Mouse (Mus musculus) forebrain, postnatal 0 days (tissue): ENCODE data around the gene Snrnp48. TPM values are rescaled to one million over a fixed set of nuclear protein-coding genes. Genes with fewer than 3 reads are reported as not detected.

Source experiments
- ATAC-seq: fragments of 200-750 bp; cut with Nextera tagmentation; 2 replicates; pipeline ENCODE4 v1.8.0; 2017; ENCODE audit warnings: mild to moderate bottlenecking, moderate library complexity
- DNase-seq: peaks from one replicate; pipeline ENCODE4 v3.0.0-alpha.2; 2015
- H3K27ac ChIP-seq: fragments of 300-500 bp; sonication (generic); 2 replicates; pipeline ENCODE4 v1.5.1; 2014; ENCODE audit warnings: low read depth, mild to moderate bottlenecking, antibody characterized with exemption, low read length, moderate library complexity, mixed read lengths
- H3K27me3 ChIP-seq: fragments of 300-500 bp; sonication (generic); 2 replicates; pipeline ENCODE4 v1.6.1; 2014; ENCODE audit warnings: mild to moderate bottlenecking, low read length, mixed read lengths; ENCODE audit not compliant: insufficient read depth
- H3K36me3 ChIP-seq: fragments of 300-500 bp; sonication (generic); 2 replicates; pipeline ENCODE4 v1.6.1; 2014; ENCODE audit warnings: mild to moderate bottlenecking, moderate library complexity; ENCODE audit not compliant: insufficient read depth
- H3K4me1 ChIP-seq: fragments of 300-500 bp; sonication (generic); 2 replicates; pipeline ENCODE4 v1.6.1; 2014; ENCODE audit warnings: antibody characterized with exemption; ENCODE audit not compliant: insufficient read depth
- H3K4me2 ChIP-seq: fragments of 300-500 bp; sonication (generic); 2 replicates; pipeline ENCODE4 v1.6.1; 2014; ENCODE audit warnings: low read depth, mild to moderate bottlenecking, moderate library complexity
- H3K4me3 ChIP-seq: fragments of 300-500 bp; sonication (generic); 2 replicates; pipeline ENCODE4 v1.5.1; 2014; ENCODE audit warnings: low read depth, low read length, mixed read lengths
- H3K9ac ChIP-seq: fragments of 300-500 bp; sonication (generic); 2 replicates; pipeline ENCODE4 v1.6.1; 2014; ENCODE audit warnings: mild to moderate bottlenecking
- H3K9me3 ChIP-seq: fragments of 300-500 bp; sonication (generic); 2 replicates; pipeline ENCODE4 v1.6.1; 2016; ENCODE audit warnings: low read length
- CTCF ChIP-seq: sonication (generic); IDR thresholded peaks from 2 replicates; pipeline ENCODE4 v1.5.1; 2016; ENCODE audit warnings: antibody characterized with exemption, control low read depth, low read depth
- WGBS: fragments of 180-500 bp; shearing (Covaris S2); extraction: QIAGEN DNeasy Blood & Tissue Kit; methylation state at CpG from one replicate; pipeline ENCODE4 v1.1.7; 2014; 5-methylcytosine and 5-hydroxymethylcytosine counted together
- polyA plus RNA-seq: library from polyadenylated mRNA; unstranded; fragments of >200 nt; fragmentation: Nextera tagmentation; extraction: Ambion mirVana; gene quantifications from 2 replicates; pipeline ENCODE4 v1.2.1, GENCODE M21; 2015
- total RNA-seq: library from RNA; depleted of rRNA; stranded (reverse); fragments of >200 nt; gene quantifications from 2 replicates; pipeline ENCODE4 v1.2.3, GENCODE M21; 2014

Gene Snrnp48
- total and polyA plus RNA-seq, 2 experiments from 2014 or later: 16.9 to 17.1 TPM

DNA sequence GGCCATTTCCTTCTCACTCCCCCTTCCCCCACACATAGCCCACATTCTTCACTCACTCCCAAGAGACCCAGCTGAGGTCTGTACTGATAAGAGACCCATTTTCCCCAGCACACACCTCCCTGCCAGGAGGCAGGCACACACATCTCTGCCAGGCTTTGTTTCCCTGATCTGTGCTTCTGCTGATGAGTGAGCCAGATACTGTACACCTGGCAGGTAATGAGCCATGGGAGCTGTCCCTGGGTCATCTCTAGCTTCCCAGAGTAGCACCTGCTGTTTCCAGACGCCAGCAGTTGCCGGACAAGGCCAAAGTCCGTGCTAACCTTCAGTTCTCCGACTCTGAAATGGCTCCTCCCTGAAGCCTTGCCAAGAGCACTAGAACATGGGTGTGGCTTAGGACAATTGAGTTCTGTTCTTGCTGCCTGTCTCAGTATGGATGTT lies 34.0 kb upstream of the Snrnp48 start:
- 66% methylated on average over 4 of the region's 4 CpGs for WGBS
- no peak overlapping the region for H3K4me2 ChIP-seq
- H3K36me3 ChIP-seq: no peaks in the 10 kb centered on the region
- no peak overlapping the region for H3K27ac ChIP-seq
- ATAC-seq: no peak
- H3K27me3 ChIP-seq: no peaks in the 10 kb centered on the region
- no peak for TF ChIP-seq CTCF
- H3K4me1 ChIP-seq: no peaks in the 10 kb centered on the region
- no peak for DNase-seq
- no peaks in the 10 kb centered on the region for H3K9me3 ChIP-seq
- no peak overlapping the region for H3K9ac ChIP-seq
- H3K4me3 ChIP-seq: no peak overlapping the region

GRCm38 (mm10) chr13:38193406-38193805 lies 11.3 kb upstream of the Snrnp48 start:
- H3K4me3 ChIP-seq: no peak overlapping the region
- H3K4me1 ChIP-seq: no peaks in the 10 kb centered on the region
- H3K4me2 ChIP-seq: no peak overlapping the region
- H3K36me3 ChIP-seq: no peaks in the 10 kb centered on the region
- DNase-seq (no peak), ATAC-seq (no peak)
- H3K27ac ChIP-seq: no peak overlapping the region
- 86% methylated on average over 10 of the region's 10 CpGs for WGBS
- H3K9ac ChIP-seq: no peak overlapping the region
- 0 out of 2 replicates have a peak, but pooled peaks cover 13% of the 10 kb centered on the region for H3K9me3 ChIP-seq
- no peaks in the 10 kb centered on the region for H3K27me3 ChIP-seq
- no peak for TF ChIP-seq CTCF

DNA sequence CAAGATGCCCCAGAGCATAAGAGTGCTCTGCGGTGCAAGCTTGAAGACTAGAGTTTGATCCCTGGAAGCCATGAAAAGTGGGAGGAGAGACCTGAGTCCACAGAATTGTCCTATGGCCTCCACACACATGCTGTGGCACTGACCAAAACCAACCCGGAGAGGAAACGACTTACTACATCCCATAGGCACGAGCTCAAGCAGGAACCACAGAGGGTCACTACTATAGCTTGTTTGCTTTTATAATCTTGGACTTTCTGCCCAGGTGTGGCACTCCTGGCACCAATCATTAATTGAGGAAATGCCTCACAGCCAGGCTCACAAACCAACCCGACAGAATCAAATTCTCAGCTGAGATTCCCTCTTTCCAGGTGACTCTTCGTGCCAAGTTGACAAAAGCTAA lies 3.3 kb upstream of the Snrnp48 start:
- Histone ChIP-seq H3K36me3 (no peaks in the 10 kb centered on the region), H3K9me3 (0 out of 2 replicates have a peak, but pooled peaks cover 3% of the 10 kb centered on the region), H3K4me3 (no peak overlapping the region), H3K4me2 (no peak overlapping the region), H3K4me1 (peaks cover 4% of the 10 kb centered on the region), H3K27ac (no peak overlapping the region), H3K27me3 (no peaks in the 10 kb centered on the region), H3K9ac (no peak overlapping the region)
- DNase-seq: no peak
- TF ChIP-seq CTCF: no peak
- WGBS: 82% methylated on average over 6 of the region's 6 CpGs
- ATAC-seq: no peak

DNA sequence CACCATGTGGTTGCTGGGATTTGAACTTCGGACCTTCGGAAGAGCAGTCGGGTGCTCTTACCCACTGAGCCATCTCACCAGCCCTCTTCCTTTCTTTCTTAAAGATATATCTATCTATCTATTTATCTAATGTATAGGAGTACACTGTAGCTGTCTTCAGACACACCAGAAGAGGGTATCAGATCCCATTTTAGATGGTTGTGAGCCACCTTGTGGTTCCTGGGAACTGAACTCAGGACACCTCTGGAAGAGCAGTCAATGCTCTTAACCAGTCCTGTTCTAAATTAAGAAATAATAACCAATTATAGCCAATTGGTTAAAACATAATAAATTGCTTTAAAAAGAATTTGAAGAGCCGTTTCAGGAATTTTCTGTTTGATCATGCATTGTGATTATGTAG lies 567 bp upstream of the Snrnp48 start:
- Histone ChIP-seq H3K4me3 (peak overlapping the region; percentile 73; the same call in 1 of the 2 replicates), H3K36me3 (no peaks in the 10 kb centered on the region), H3K4me2 (peak overlapping the region; percentile 61), H3K9me3 (no peaks in the 10 kb centered on the region), H3K27me3 (no peaks in the 10 kb centered on the region), H3K27ac (no peak overlapping the region), H3K4me1 (peaks cover 7% of the 10 kb centered on the region), H3K9ac (no peak overlapping the region)
- 49% methylated on average over 4 of the region's 4 CpGs for WGBS
- no peak for TF ChIP-seq CTCF
- DNase-seq (no peak), ATAC-seq (no peak)

- ATAC-seq: no peak
- no peak for DNase-seq
- Histone ChIP-seq H3K9me3 (no peaks in the 10 kb centered on the region), H3K9ac (no peak overlapping the region), H3K4me2 (no peak overlapping the region), H3K4me3 (no peak overlapping the region), H3K4me1 (peaks cover 4% of the 10 kb centered on the region), H3K36me3 (peaks cover 27% of the 10 kb centered on the region), H3K27me3 (no peaks in the 10 kb centered on the region), H3K27ac (no peak overlapping the region)
- TF ChIP-seq CTCF: no peak
- WGBS: 95% methylated on average over 5 of the region's 5 CpGs
Measured at GRCm38 (mm10) chr13:38211122-38211521, 6.4 kb downstream of the Snrnp48 start.

DNA sequence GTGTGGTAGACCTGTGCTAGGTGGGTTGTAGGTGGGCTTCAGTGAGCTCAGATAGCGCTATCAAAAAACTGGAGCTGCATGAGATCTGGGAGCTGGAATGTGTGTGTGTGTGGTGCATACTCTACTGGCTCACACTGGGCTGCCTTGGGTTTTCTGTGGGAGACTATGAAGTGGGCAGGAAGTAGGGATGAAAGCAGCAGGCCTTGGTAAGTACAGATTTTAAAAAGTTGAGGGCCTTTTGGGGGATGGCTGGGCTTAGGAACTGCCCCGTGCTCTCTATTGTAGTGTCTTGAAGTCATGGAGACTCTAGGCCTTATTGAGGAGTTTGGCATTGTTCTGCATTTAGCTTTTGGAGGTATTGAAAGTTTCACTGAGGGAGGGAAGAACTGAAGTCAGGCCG lies 13.9 kb downstream of the Snrnp48 start:
- no peak for DNase-seq
- no peak overlapping the region for H3K27ac ChIP-seq
- ATAC-seq: no peak
- H3K9ac ChIP-seq: no peak overlapping the region
- H3K4me3 ChIP-seq: no peak overlapping the region
- 92% methylated on average over 3 of the region's 3 CpGs for WGBS
- no peak for TF ChIP-seq CTCF
- H3K4me1 ChIP-seq: no peaks in the 10 kb centered on the region
- H3K27me3 ChIP-seq: no peaks in the 10 kb centered on the region
- H3K36me3 ChIP-seq: peaks cover 62% of the 10 kb centered on the region
- H3K9me3 ChIP-seq: no peaks in the 10 kb centered on the region
- no peak overlapping the region for H3K4me2 ChIP-seq

- H3K27ac ChIP-seq: no peak overlapping the region
- WGBS: 95% methylated on average over 6 of the region's 6 CpGs
- H3K4me1 ChIP-seq: no peaks in the 10 kb centered on the region
- H3K4me3 ChIP-seq: no peak overlapping the region
- peak; percentile 42 for TF ChIP-seq CTCF
- DNase-seq (no peak), ATAC-seq (no peak)
- no peaks in the 10 kb centered on the region for H3K27me3 ChIP-seq
- H3K9ac ChIP-seq: no peak overlapping the region
- peaks cover 71% of the 10 kb centered on the region for H3K36me3 ChIP-seq
- no peaks in the 10 kb centered on the region for H3K9me3 ChIP-seq
- H3K4me2 ChIP-seq: no peak overlapping the region
Measured at GRCm38 (mm10) chr13:38220331-38220730, 15.6 kb downstream of the Snrnp48 start.
